Mouse (Mus musculus) ES-E14 (cell line): ENCODE data around the gene Ntng1. TPM values are rescaled to one million over a fixed set of nuclear protein-coding genes. Genes with fewer than 3 reads are reported as not detected.
A peak's percentile ranks its signal among the peaks of the same experiment; 100 is the strongest.

Source experiments
- DNase-seq: peaks from one replicate; pipeline ENCODE4 v3.0.0-alpha.2; 2013; ENCODE audit warnings: low read depth, low spot score
- H3K27ac ChIP-seq: 2 replicates; pipeline ENCODE4 v1.5.1; 2012; ENCODE audit warnings: low read depth, mild to moderate bottlenecking, low read length, moderate library complexity, mixed read lengths; ENCODE audit not compliant: poor library complexity, insufficient read depth, severe bottlenecking
- H3K36me3 ChIP-seq: 2 replicates; pipeline ENCODE4 v1.6.1; 2012; ENCODE audit warnings: mild to moderate bottlenecking, low read length, moderate library complexity, mixed read lengths; ENCODE audit not compliant: control insufficient read depth, poor library complexity, insufficient read depth, severe bottlenecking
- H3K4me1 ChIP-seq, 2 experiments: fragments of 150-350 bp in 1 of 2; sonication (generic) in 1 of 2; 2 replicates each; pipeline ENCODE4 v1.6.1; 2012; ENCODE audit warnings: low read length in 2 of 2, mild to moderate bottlenecking in 1 of 2, mixed read lengths in 1 of 2; ENCODE audit not compliant: control insufficient read depth in 2 of 2, insufficient read depth in 2 of 2, poor library complexity in 1 of 2
- H3K4me3 ChIP-seq, 2 experiments: fragments of 150-350 bp in 1 of 2; sonication (generic) in 1 of 2; 2 replicates each; pipeline ENCODE4 v1.5.1; 2012; ENCODE audit warnings: low read length in 2 of 2, low read depth in 1 of 2, mild to moderate bottlenecking in 1 of 2, mixed read lengths in 1 of 2; ENCODE audit not compliant: insufficient read depth in 1 of 2, poor library complexity in 1 of 2, severe bottlenecking in 1 of 2
- H3K9ac ChIP-seq: 2 replicates; pipeline ENCODE4 v1.6.1; 2012; ENCODE audit warnings: low read depth, mild to moderate bottlenecking, low read length, mixed read lengths; ENCODE audit not compliant: poor library complexity, insufficient read depth, severe bottlenecking
- H3K9me3 ChIP-seq: fragments of 150-350 bp; sonication (generic); 2 replicates; pipeline ENCODE4 v1.6.1; 2012; ENCODE audit warnings: low read depth, mild to moderate bottlenecking, low read length; ENCODE audit not compliant: control insufficient read depth, insufficient read depth
- CHD2 ChIP-seq: IDR thresholded peaks from 2 replicates; pipeline ENCODE4 v1.6.1; 2014; ENCODE audit warnings: mild to moderate bottlenecking, low read depth, low read length, inconsistent platforms
- HCFC1 ChIP-seq: IDR thresholded peaks from 2 replicates; pipeline ENCODE4 v1.6.1; 2012; ENCODE audit warnings: low read length, inconsistent platforms, borderline replicate concordance; ENCODE audit not compliant: insufficient read depth
- MAFK ChIP-seq: IDR thresholded peaks from 2 replicates; pipeline ENCODE4 v1.6.1; 2014; ENCODE audit warnings: mild to moderate bottlenecking, low read depth, low read length, inconsistent platforms; ENCODE audit not compliant: insufficient read depth
- ZC3H11A ChIP-seq: IDR thresholded peaks from 2 replicates; pipeline ENCODE4 v1.6.1; 2012; ENCODE audit warnings: low read depth, mild to moderate bottlenecking, inconsistent platforms, low read length, borderline replicate concordance
- ZNF384 ChIP-seq: IDR thresholded peaks from 2 replicates; pipeline ENCODE4 v1.6.1; 2012; ENCODE audit warnings: low read depth, low read length, inconsistent platforms
- in situ Hi-C, 2 experiments: fragments of 600-800 bp; cut with MboI; formaldehyde crosslinking; loops; one replicate each; pipeline ENCODE4 v1.15.1; 2025; ENCODE audit warnings: low sequenced_read_pairs in 2 of 2, inconsistent platforms in 1 of 2; ENCODE audit not compliant: unreplicated experiment in 2 of 2
- total RNA-seq: library from RNA; depleted of rRNA; stranded (reverse); fragments of 300-350 nt; gene quantifications from 2 replicates; pipeline ENCODE4 v1.2.3, GENCODE M21; 2012

Gene Ntng1
- total RNA-seq, 1 experiment, result not detected

- in situ Hi-C loops, result no loop called here
- H3K27ac ChIP-seq, result no peak overlapping the region
- H3K9ac ChIP-seq, result no peak overlapping the region
- no peaks in the 10 kb centered on the region for H3K9me3 ChIP-seq
- no peaks in the 10 kb centered on the region for H3K36me3 ChIP-seq
- DNase-seq, result no peak
- H3K4me1 ChIP-seq, result no peaks in the 10 kb centered on the region
- no peak overlapping the region for H3K4me3 ChIP-seq
- TF ChIP-seq ZC3H11A (no peak), HCFC1 (no peak), CHD2 (no peak), MAFK (no peak), ZNF384 (no peak)
Observed at GRCm38 (mm10) chr3:110132289-110132688, 11.5 kb downstream of the Ntng1 start.

- H3K9me3 ChIP-seq, result no peaks in the 10 kb centered on the region
- in situ Hi-C loops, result no loop called here
- H3K4me3 ChIP-seq, result no peak overlapping the region
- TF ChIP-seq HCFC1, result no peak
- no peak for TF ChIP-seq ZNF384
- no peak for TF ChIP-seq ZC3H11A
- no peak for TF ChIP-seq CHD2
- no peak for TF ChIP-seq MAFK
- no peaks in the 10 kb centered on the region for H3K4me1 ChIP-seq
- no peak for DNase-seq
- H3K36me3 ChIP-seq, result no peaks in the 10 kb centered on the region
- H3K9ac ChIP-seq, result no peak overlapping the region
- no peak overlapping the region for H3K27ac ChIP-seq
Observed at GRCm38 (mm10) chr3:110131043-110131891, 12.5 kb downstream of the Ntng1 start.

DNA sequence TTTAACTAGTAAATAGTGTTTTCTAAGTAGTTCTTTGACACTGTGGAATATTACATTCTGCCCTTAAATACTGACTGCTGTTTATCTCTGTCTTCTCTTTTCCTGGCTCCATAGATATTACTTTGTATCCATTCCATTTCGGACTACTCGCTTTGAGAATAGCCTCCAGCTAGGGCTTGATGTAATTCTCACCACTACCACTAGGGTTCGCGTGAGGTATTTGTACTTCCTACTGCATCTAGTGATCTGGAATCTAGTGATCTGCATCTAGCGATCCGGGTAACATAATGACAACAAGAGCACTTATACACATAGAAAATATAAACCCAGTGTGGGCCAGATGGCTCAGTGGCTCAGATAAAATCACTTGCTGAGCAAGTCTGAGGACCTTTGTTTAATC lies 14.2 kb downstream of the Ntng1 start:
- no peak for TF ChIP-seq ZNF384
- no peak for TF ChIP-seq MAFK
- H3K9me3 ChIP-seq, result no peaks in the 10 kb centered on the region

DNA sequence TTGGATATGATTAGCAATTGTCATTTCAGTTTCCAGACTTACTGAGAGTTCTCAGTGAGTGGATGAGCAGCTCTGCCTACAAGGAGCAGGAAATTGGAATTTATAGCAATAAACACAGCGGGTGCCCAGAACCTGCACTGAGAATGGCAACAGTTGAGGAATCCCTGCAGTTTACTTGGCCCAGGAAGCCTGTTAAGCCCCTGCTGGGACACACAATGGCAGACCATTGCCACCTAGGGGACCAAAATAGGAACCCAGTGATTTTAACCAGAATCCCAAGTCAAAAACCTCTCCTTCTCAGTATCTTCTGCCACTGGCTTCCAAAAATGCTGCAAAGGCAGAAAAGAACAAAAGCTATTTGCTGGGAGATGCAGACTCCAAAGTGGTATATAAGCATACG lies 37.8 kb downstream of the Ntng1 start:
- TF ChIP-seq ZC3H11A, result no peak
- no peak for TF ChIP-seq CHD2
- TF ChIP-seq HCFC1, result no peak
- no peak for TF ChIP-seq ZNF384
- no peak for TF ChIP-seq MAFK
- in situ Hi-C loops, result no loop called here
- Histone ChIP-seq H3K36me3 (no peaks in the 10 kb centered on the region), H3K4me3 (no peak overlapping the region), H3K4me1 (no peaks in the 10 kb centered on the region), H3K27ac (no peak overlapping the region), H3K9me3 (no peaks in the 10 kb centered on the region), H3K9ac (no peak overlapping the region)
- DNase-seq, result peak; percentile 20

More for the DNA sequence above, 14.2 kb downstream of the Ntng1 start:
- DNase-seq, result no peak
- Histone ChIP-seq H3K4me1 (no peaks in the 10 kb centered on the region), H3K27ac (no peak overlapping the region), H3K36me3 (no peaks in the 10 kb centered on the region), H3K4me3 (no peak overlapping the region), H3K9ac (no peak overlapping the region)
- in situ Hi-C loops, result no loop called here

DNA sequence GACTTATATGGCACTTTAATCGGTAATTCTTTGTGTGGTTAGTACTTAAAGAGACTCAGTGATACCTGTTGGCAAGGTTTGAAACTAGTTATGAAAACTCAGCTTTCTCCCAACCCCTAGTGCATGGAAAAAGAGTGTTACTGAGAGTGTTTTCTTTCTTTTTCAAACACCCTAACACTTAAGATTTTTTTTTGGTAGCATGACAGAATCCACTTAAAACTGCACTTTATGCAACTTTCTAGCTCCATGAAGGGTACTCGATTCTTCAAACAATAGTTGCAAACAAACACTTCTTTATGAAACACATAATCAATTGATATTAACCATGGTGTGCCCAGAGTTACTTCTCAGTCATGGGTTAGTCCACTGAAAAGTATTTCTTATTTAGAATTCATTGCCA lies 49.4 kb downstream of the Ntng1 start:
- Histone ChIP-seq H3K9me3 (no peaks in the 10 kb centered on the region), H3K27ac (no peak overlapping the region), H3K36me3 (no peaks in the 10 kb centered on the region), H3K4me1 (no peaks in the 10 kb centered on the region), H3K4me3 (no peak overlapping the region), H3K9ac (no peak overlapping the region)
- in situ Hi-C loops, result no loop called here
- no peak for DNase-seq
- no peak for TF ChIP-seq HCFC1
- TF ChIP-seq ZNF384, result no peak
- TF ChIP-seq MAFK, result no peak
- TF ChIP-seq CHD2, result no peak
- TF ChIP-seq ZC3H11A, result no peak
